Mouse (Mus musculus) layer of hippocampus, postnatal 10 days (tissue): ENCODE results near the gene Dpp3. TPM values are rescaled to one million over a fixed set of nuclear protein-coding genes. Genes with fewer than 3 reads are reported as not detected.
"Not testable (repeated sequence)": the region's sequence is repeated elsewhere in the genome, so short reads cannot be mapped to it uniquely, and the experiment has no call there.

Experiments used
- DNase-seq, 2 experiments: peaks; one replicate each; pipeline ENCODE4 v3.0.0; 2021; ENCODE audit warnings: low spot score in 2 of 2
- long read RNA-seq: library from polyadenylated mRNA; stranded (forward); transcript quantifications from one replicate; pipeline ENCODE4 v2.0.0, GENCODE M21; 2023
- total RNA-seq, 2 experiments: library from RNA; stranded (reverse); gene quantifications; 2 replicates each; pipeline ENCODE4 v1.2.3; 2021

Gene Dpp3
- 10 to 100 TPM; 62.0 to 62.7 TPM for total RNA-seq
- long read RNA-seq, transcript Dpp3-201 (18 exons, 2,683 nt) = major isoform, 45 of 92 reads
- long read RNA-seq, partial matches to known transcripts = 30 of 92 reads
- long read RNA-seq, other reads (novel, unspliced or antisense) = 17 of 92 reads

DNA sequence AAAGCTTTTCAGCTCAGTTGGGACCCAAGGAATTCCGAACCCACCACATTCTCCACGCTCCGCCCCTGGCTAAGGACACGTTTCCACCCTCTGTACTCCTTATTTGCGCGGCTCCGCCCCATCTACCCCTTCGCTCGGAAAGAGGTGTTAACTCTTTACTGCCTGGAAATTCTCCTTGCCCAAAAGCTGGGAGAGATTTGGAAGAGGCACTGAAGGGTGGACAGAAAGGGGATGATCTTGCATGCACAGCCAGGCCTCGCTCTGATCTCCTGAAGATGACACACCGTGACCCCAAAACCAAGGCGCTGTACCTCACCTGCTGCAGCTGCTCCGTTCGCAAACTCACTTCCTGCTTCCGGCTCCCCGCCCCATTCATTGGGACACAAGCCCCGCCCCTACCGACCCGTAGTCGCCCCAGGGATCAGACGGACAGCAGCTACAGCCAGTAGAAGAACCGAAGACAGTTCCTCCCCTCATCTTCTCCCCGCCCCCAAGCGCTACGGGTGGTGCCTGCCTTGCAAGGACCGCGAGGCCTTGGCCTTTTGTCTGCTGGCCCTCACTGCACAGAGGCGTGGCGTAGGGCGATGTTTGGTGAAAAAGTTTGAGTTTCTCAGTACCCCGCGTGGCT lies at the start of gene Dpp3:
Gene Dpp3 (minus strand): TSS at position 384 of the 628 bp plus-strand sequence.
- DNase-seq = peak; percentile 99

DNA sequence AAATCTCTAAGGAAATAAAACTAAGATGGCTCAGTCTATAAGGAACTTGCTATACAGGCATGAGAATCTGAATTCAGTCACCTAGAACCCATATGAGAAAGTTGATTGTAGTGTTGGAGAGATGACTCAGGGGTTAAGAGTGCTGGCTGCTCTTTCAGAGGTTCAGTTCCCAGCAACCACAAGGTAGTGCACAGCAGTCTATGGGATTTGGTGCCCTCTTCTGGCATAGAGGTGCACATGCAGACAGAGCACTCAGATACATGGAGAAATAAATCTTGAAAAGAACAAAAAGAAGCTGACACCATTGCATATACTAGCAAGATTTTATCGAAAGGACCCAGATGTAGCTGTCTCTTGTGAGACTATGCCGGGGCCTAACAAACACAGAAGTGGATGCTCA lies 40.1 kb upstream of the Dpp3 start:
- no peak for DNase-seq

DNA sequence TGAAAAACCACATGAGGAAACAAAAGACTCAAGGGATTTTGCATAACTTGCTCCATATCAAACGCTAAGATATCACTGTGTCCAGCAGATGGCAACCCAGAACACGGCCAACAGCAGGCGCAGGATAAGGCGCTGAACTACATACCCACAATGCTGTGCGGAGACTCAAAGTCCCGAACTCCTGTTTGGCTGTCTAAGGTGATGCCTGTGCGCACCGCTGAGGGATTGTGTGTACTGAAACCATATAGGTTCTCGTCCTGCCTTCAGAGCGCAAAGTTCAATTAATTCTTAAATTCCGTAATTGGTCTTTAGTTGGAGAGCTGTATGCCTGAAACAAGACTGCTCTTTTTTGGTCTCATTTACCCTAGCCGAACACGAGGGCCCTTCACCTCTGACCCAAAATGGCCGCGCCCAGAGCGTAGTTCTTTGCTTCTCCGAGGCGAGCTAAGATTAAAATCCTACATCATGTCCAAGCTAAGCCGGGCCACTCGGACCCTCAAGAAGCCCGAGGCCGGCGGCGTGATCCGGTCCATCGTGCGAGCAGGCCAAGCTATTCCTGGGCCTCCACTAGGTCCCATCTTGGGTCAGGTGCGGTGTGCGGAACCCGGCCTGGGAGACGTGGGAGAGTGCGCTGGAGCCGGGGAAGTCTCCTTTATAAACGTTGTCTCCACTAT lies 34.0 kb upstream of the Dpp3 start, which contains the start of gene Mrpl11:
Gene Mrpl11 (plus strand): TSS at position 220 of the 674 bp plus-strand sequence.
- DNase-seq = peak; percentile 81 to 89

DNA sequence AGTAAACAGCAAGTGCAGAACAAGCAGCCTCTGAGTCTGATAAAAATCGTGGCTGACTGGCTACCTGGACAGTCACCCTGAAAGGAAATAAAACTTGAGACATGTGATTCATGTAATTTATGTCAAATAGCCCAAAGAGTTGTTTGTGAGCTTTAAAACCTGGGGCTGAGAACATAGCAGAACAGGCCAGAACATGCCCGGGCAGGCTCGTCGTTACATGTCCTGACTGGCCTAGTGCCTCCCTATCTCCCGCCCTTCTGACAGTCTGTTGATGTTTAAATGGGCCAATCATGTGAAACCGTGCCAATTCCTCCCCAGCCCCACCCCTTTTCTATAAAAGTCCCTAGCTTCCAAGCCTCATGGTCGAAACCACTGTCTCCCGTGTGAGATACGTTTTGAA lies 20.6 kb upstream of the Dpp3 start:
- not testable (repeated sequence) for DNase-seq

DNA sequence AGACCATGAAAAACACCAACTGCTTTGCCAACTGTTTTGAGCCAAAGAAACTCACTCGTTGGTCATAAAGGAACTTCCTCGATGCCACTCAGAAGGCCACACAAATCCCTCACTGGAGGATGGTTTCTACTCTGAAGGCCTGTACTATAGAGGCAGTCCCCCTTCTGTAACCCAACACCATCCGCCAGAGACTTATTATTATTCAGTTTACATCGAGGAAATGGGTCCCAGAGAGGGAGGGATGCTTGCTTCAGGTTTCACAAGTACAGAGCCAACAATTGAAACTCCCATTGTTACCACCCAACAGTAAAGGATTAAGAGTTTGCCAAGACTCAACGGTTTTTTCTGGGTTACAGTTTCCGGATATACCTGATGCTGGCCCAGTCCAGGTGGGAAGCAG lies 17.5 kb upstream of the Dpp3 start:
- DNase-seq = no peak

DNA sequence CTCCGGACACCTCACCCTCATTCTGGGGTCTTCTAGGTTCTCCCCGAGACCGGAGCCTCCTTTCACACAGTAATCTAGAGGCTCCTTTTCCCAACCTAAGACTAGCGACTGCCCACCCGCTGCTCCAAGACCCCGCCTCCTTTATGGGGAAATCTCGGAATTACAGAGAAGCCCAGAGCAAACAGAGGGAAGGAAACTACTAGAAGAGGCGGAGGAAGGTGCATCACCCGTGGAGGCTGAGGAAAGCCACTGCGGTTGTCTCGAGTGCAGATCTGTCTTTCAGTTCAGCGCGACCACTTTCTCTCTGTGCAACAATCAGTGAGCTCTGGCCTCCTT lies 15.1 kb upstream of the Dpp3 start:
- peak in 1 of 2 experiments; percentile 16 for DNase-seq

DNA sequence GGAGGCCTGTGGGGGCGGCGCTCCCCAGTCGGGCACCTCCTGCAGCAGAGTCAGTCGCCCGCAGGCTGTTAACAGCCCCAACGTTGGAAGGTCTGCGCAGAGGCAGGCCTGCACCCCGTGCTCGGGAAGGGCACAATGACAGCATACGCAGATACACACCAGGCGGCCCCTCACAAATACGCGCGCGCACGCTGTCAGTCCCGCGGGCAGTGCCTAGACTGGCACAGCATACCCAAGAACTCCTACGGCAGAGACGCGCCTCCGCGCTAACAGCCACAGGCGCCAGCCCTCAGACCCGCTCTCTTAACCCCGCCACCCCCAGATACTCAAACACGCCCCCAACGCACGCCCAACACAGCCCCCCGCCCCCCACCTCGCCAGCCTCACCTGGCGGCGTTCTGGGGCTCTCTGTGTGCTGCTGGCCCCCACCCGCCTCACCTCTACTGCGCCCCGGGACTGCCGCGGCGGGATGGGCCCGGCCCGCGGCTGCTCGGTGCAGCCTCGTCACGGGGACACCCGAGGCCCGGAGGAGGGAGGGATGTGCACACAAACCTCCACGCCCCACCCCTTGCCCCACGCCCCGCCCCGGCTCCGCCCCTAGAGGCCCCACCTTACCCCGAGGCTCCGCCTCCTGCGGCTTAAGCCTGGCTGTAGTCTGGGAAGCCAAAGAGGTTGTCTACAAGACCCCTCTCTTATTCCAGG lies 14.6 kb upstream of the Dpp3 start, which contains the start of gene Peli3:
Gene Peli3 (minus strand): TSS at position 577 of the 702 bp plus-strand sequence.
- DNase-seq = peak; percentile 73 to 84

DNA sequence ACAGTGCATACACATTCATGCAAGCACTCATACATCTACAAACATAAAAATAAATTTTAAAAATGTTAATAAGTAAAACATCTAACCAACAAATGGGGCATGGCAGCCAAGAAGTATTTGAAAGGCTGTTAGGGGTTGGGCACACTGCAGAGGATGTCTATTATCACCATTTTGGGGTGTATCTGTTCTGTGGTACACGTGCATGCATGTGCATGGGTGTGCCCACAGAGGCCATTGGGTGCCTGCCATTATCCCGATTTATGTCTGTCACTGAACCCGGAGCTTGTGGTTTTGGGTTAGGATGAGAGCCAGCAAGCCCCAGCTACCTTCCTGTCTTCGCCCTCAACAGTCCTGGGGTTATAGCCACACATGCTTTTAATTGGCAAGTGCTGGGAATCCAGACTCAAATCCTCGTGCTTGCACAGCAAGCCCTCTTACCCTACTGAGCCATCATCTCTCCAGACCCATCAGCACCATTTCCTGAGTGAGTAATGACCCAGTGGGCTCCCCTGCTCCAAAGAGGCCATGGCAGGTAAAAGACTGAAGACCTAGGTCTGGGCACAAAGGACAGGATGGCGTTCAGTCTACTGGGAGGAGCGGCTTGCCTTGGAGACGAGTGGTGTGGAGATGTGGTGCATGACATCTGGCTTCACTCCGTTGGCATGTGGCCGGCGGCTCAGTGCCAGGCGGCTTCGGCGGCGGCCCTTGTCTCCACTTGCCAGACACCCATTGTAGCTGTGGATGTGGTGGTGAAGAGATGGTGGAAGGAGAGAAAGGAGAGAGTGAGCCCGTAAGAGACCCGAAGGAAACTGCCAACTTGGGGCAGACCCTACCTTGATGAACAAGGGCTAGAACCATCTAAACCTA lies 9.6 kb upstream of the Dpp3 start:
- no peak for DNase-seq

DNA sequence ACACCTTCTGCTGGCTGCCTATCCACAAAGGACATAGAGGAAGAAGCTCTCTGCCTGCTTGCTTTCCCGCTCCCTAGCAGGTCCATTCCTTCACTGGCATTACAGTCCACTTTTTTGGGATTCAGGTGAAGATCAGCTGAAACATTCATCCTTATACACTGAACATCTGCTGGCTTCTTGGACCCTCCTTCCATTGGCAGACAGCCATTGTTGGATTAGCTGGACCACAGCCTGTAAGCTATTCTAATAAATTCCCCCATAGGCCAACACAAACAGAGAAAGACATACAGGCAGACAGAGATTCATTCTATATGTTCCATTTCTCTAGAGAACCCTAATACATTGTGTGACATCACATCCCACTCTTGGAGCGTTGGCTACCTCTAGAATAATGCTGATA lies 8.8 kb upstream of the Dpp3 start:
- no peak for DNase-seq

DNA sequence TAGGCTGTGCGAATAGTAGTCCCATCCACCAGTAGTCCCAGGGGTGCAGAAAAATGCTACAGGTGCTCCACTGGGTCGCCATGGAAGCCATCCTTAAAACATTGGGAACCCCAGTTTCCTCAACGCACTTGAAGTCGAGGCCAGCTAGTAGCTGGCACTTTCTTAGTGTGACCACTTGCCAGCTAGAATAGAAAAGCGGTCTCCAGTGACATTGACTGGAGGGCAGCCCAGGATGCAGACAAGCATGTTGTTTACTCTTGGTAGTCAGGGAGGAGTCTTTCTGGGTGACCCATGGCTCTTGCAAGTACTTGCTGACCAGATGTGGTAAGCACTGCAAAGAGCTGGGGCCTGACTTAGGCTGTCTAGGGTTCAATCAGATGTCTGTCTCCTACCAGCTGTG lies 694 bp upstream of the Dpp3 start:
- DNase-seq = peak in 1 of 2 experiments; percentile 24

DNA sequence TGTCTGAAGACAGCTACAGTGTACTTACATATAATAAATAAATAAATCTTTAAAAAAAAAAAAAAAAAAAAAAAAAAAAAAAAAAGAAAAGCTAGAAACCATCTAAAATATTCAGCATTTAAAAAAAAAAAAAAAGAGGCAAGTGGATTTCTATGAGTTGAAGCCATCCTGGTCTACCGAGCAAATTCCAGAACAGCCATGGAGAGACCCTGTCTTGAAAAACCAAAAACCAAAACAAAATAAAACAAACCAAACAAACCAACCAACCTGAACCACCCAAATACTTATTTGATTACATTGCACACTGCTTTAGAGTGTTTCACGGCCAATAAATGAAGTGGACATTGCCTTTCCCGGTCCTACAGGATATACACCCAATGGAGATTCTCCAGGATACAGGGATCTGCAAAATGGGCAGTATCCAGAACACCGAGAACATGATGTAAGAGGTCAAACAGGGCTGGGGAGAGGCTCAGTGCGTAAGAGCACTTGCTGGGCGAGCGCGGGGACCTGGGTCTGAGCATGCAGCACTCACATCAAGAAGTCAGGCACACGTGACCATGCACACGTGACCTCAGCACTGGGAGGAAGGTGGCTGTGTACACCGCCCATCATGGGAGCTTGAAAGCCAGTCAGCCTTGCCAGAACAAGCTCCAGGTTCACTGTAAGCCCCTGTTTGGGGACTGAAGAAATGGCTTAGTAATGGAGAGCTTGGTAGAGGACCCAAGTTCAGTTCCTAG lies 2.8 kb downstream of the Dpp3 start:
- no peak for DNase-seq

DNA sequence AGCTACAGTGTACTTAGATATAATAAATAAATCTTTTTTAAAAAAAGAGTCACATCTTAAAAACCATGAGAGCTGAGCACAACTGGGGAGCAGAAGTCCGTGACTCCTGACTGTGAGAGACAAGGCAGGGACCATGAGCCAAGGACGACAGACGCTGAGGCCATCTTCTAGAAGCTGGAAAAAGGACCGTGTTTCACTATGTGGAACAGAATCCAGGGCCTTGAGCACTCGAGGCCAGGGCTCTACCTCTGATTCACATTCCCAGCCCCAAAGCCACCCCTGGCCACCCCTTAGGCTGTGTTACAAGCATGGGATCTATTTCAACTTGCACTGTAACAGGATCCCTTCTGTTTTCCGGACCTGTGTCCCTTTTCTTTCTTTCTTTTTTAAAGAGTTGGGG lies 8.4 kb downstream of the Dpp3 start:
- no peak for DNase-seq

DNA sequence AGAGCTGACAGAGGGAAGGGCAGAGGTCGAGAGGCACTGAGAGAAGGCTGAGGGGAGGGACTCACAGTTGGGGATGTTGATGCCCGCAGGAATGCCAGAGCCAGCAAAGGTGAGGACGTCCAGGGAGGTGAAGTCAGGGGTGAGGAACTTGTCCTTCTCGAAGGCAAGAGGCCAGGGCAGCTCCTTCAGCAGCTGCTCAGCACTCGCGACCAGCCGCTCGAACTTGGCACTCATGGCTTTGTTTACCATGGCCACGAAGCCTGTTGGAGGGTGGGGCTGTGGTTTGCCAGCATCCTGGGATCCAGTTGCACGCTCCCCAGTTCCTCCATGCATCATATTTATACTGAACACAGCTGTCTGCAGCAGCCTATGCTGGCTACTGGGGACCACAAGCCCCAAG lies 11.3 kb downstream of the Dpp3 start:
- DNase-seq = no peak

DNA sequence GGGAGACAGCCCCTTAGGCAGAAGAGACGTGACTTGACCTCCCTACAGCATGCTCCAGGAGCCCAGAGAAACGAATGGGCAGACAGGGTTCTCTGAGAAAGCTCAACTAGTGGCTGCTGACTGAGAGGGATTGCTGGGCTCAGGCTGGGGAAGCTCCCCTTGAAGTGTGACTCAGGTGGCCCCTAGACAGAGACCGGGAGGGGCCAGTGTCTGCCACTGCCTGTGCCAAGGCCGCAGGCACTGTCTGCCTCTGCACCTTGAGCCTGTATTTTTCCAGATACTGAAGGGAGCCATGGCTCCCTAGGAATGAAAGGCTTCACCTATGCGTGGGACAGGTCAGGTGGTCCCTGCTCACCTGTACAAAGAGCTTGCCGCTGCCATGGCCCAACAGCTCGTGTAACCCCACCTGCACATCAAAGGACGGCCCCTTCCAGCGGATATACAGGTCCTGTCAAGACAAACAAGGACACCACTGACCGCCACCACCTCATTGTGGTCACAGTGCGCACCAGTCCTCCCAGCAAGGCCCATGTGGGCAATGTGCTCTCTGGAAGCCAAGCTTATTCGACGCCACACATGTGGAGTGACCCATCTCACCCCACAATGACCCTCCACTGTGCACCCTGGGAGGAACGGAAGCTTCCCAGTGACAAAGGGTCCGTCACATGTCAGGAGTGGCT lies 12.0 kb downstream of the Dpp3 start:
- no peak for DNase-seq

DNA sequence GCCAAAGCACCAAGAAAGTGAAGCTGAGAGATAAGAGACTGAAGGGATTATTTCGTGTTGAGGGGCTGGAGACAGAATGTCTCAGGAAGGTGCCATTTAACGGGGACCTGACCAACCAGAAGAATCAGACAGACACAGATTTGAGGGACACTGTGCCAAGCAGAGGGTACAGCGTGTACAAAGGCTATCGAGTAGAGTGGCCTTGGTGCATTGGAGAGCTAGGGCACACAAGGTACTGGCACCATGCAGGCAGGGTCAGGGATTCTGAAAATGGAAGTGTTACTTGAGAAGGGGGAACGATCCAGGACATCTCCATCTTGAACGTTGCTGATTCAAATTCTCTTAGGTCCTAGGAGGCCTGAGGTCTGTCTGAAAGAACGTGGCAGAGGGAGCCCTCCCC lies 18.7 kb downstream of the Dpp3 start:
- DNase-seq = no peak

DNA sequence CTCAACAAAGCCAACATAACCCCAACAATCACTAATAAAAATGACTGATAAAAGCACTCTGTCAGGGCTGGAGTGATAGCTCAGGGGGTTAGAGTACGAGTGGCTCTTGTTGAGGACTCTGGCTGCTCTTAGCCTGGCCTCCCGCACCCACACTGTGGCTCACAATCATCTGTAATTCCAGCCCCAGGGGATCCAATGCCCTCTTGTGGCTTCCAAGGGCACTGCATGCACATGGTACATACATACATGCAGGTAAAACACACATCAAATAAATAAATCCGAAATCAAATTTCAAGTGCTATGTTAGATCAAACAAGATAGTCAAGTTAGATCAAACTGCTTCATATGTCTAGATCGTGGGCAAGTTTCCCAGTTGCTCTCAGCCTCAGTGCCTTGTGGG lies 20.0 kb downstream of the Dpp3 start:
- peak in 1 of 2 experiments; percentile 28 for DNase-seq

DNA sequence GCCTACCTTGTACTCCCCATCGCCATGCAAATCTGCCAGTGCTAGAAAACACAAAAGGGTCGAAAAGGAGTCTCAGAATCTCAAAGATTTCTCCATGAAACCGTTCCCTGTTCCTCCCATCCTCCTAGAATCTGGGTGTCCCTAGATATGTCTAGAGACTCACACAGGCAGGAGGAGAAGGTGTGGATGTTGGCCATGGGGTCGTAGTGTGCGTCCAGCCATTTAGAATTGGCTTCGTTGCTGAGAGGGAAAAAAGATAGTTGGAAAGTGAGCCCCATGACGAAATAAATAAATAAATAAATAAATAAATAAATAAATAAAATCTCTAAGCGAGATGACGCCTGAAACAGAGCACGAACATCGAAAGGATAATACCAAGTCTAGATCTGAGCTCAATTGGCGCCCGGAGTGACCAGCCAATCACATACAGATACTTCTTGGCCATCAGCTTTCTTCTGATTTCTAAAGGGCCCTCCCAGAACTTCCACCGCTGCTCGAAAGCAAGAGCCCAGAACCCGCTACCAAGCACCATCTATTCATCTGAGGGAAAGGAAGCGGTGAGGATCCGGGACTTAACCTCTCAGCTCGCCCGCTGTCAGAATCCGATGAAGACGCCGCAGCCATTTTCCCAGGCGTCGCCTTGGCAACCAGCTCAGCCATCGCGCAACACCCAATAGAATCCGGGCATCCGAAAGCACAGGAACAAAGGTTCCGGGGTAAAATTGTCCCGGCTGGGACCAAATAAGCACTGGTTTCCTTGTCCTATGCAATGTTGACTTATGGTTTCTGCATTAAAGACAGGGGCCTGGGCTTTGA lies 21.9 kb downstream of the Dpp3 start, which contains the start of gene Bbs1:
Gene Bbs1 (minus strand): TSS at position 650 of the 816 bp plus-strand sequence.
- DNase-seq = peak; percentile 84 to 87

DNA sequence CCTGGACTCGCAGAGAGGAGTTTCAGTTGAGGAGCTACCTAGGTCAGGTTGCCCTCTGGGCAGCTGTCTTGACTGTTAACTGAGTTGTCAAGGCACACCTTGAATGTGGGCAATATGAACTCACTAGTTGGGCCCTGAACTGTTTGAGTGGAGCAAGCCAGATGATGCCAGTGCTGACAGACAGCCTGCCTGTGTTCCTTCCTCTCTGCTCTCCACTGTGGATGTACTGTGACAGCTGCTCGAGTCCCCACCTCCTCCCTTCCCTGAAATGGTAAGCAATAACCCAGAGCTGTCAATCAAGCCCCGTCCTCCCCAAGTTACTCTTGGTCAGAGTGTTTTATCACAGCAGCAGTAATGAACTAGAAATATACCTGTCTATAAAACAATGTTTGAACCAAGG lies 28.2 kb downstream of the Dpp3 start:
- no peak for DNase-seq

DNA sequence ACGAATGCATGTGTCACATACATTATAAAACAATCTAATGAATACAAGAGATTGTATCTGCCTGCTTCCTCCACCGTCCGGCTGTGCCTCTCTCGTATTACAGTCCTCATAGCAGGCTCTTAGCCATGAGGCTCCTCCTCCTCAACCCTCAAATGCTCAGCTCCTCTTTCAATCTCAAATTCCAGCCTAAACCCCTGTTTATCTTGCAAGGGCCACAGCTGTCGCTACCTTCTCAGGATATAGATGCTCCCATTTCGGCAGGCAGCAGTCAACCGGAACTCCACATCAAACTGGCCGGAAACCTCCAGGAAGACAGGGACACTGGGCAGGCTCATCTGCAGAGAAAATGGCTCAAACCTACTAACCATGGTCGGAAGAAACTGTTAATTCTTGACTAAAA lies 29.1 kb downstream of the Dpp3 start:
- no peak for DNase-seq
